Mouse (Mus musculus) lung, embryonic 16.5 days (tissue): ENCODE results near the gene Irf7. TPM values are rescaled to one million over a fixed set of nuclear protein-coding genes. Genes with fewer than 3 reads are reported as not detected.

Experiments used
- ATAC-seq: fragments of 200-750 bp; cut with Nextera tagmentation; 2 replicates; pipeline ENCODE4 v1.8.0; 2017; ENCODE audit warnings: low read depth, mild to moderate bottlenecking, moderate library complexity
- H3K27ac ChIP-seq: fragments of 300-500 bp; sonication (generic); 2 replicates; pipeline ENCODE4 v1.5.1; 2014; ENCODE audit warnings: mild to moderate bottlenecking, control low read depth, low read length
- H3K27me3 ChIP-seq: fragments of 300-500 bp; sonication (generic); 2 replicates; pipeline ENCODE4 v1.6.1; 2014; ENCODE audit warnings: low read depth, low read length, mixed read lengths; ENCODE audit not compliant: control insufficient read depth, insufficient read depth
- H3K36me3 ChIP-seq: fragments of 300-500 bp; sonication (generic); 2 replicates; pipeline ENCODE4 v1.6.1; 2014; ENCODE audit warnings: low read length; ENCODE audit not compliant: control insufficient read depth, insufficient read depth
- H3K4me1 ChIP-seq: fragments of 300-500 bp; sonication (generic); replicated peaks from 2 replicates; pipeline ENCODE4 v1.6.1; 2014; ENCODE audit warnings: low read length, mixed read lengths; ENCODE audit not compliant: control insufficient read depth, insufficient read depth
- H3K4me2 ChIP-seq: fragments of 300-500 bp; sonication (generic); 2 replicates; pipeline ENCODE4 v1.6.1; 2014; ENCODE audit warnings: low read depth, low read length, control low read depth
- H3K4me3 ChIP-seq: fragments of 300-500 bp; sonication (generic); 2 replicates; pipeline ENCODE4 v1.5.1; 2014; ENCODE audit warnings: mild to moderate bottlenecking, low read length, control low read depth
- H3K9ac ChIP-seq: fragments of 300-500 bp; sonication (generic); 2 replicates; pipeline ENCODE4 v1.6.1; 2014; ENCODE audit warnings: low read length, control low read depth
- H3K9me3 ChIP-seq: fragments of 300-500 bp; sonication (generic); 2 replicates; pipeline ENCODE4 v1.6.1; 2016; ENCODE audit warnings: low read length; ENCODE audit not compliant: control insufficient read depth
- WGBS: fragments of 180-500 bp; shearing (Covaris S2); extraction: QIAGEN DNeasy Blood & Tissue Kit; methylation state at CpG from one replicate; pipeline ENCODE4 v1.1.7; 2014; 5-methylcytosine and 5-hydroxymethylcytosine counted together
- polyA plus RNA-seq: library from polyadenylated mRNA; unstranded; fragments of >200 nt; fragmentation: Nextera tagmentation; extraction: Ambion mirVana; gene quantifications from 2 replicates; pipeline ENCODE4 v1.2.1, GENCODE M21; 2015

Irf7 gene
- polyA plus RNA-seq, 1 experiment from 2014 or later, result 3.4 TPM

GRCm38 (mm10) chr7:141294479-141294878 lies 28.2 kb upstream of the Irf7 start:
- peak overlapping the region; percentile 43 for H3K4me3 ChIP-seq
- 2% methylated on average over 19 of the region's 22 CpGs for WGBS
- H3K27me3 ChIP-seq, result peaks cover 39% of the 10 kb centered on the region
- H3K9ac ChIP-seq, result no peak overlapping the region; the same call in 1 of the 2 replicates
- H3K27ac ChIP-seq, result no peak overlapping the region
- peak overlapping the region; percentile 76 for H3K4me2 ChIP-seq
- 0 out of 2 replicates have a peak, but pooled peaks have one; percentile 6 for ATAC-seq
- peaks cover 11% of the 10 kb centered on the region for H3K4me1 ChIP-seq
- H3K9me3 ChIP-seq, result no peaks in the 10 kb centered on the region
- H3K36me3 ChIP-seq, result 0 out of 2 replicates have a peak, but pooled peaks cover 10% of the 10 kb centered on the region

- H3K9me3 ChIP-seq, result no peaks in the 10 kb centered on the region
- H3K4me1 ChIP-seq, result peaks cover 11% of the 10 kb centered on the region
- H3K27ac ChIP-seq, result no peak overlapping the region
- peak overlapping the region; percentile 62 for H3K9ac ChIP-seq
- WGBS, result 1% methylated on average over 50 of the region's 53 CpGs
- H3K4me3 ChIP-seq, result peak overlapping the region; percentile 43
- peak overlapping the region; percentile 76 for H3K4me2 ChIP-seq
- ATAC-seq, result peak; percentile 46; the same call in 1 of the 2 replicates
- peaks cover 39% of the 10 kb centered on the region for H3K27me3 ChIP-seq
- 0 out of 2 replicates have a peak, but pooled peaks cover 5% of the 10 kb centered on the region for H3K36me3 ChIP-seq
Measured at GRCm38 (mm10) chr7:141293852-141294471, 27.7 kb upstream of the Irf7 start.

GRCm38 (mm10) chr7:141292583-141293388 lies 26.5 kb upstream of the Irf7 start:
- Histone ChIP-seq H3K4me1 (peaks cover 11% of the 10 kb centered on the region), H3K27me3 (peaks cover 39% of the 10 kb centered on the region), H3K4me2 (no peak overlapping the region), H3K9me3 (no peaks in the 10 kb centered on the region), H3K27ac (no peak overlapping the region), H3K9ac (no peak overlapping the region), H3K36me3 (0 out of 2 replicates have a peak, but pooled peaks cover 5% of the 10 kb centered on the region), H3K4me3 (no peak overlapping the region)
- WGBS, result 43% methylated on average over 15 of the region's 15 CpGs
- no peak for ATAC-seq

- peak within 1 kb of the TSS; percentile 82 for H3K4me2 ChIP-seq
- H3K9me3 ChIP-seq, result no peaks in the 10 kb centered on the region
- no peak within 1 kb of the TSS for H3K27ac ChIP-seq
- H3K4me1 ChIP-seq, result peaks cover 11% of the 10 kb centered on the region
- 0 out of 2 replicates have a peak, but pooled peaks cover 2% of the 10 kb centered on the region for H3K36me3 ChIP-seq
- peak; percentile 82 for ATAC-seq
- 3% methylated on average over 41 of the region's 46 CpGs for WGBS
- peak within 1 kb of the TSS; percentile 66 for H3K9ac ChIP-seq
- peaks cover 39% of the 10 kb centered on the region for H3K27me3 ChIP-seq
- H3K4me3 ChIP-seq, result peak within 1 kb of the TSS; percentile 52
Measured at GRCm38 (mm10) chr7:141291921-141292582, 25.8 kb upstream of the Irf7 start, which contains the start of gene Drd4. Drd4 (plus strand) TSS chr7:141292006.

GRCm38 (mm10) chr7:141288042-141288441 lies 21.8 kb upstream of the Irf7 start:
- ATAC-seq, result no peak
- 74% methylated on average over 3 of the region's 3 CpGs for WGBS
- H3K9ac ChIP-seq, result no peak overlapping the region

GRCm38 (mm10) chr7:141282756-141283155 lies 16.5 kb upstream of the Irf7 start:
- H3K9me3 ChIP-seq, result no peaks in the 10 kb centered on the region
- ATAC-seq, result no peak
- H3K4me2 ChIP-seq, result no peak overlapping the region
- peaks cover 12% of the 10 kb centered on the region; the same call in 1 of the 2 replicates for H3K4me1 ChIP-seq
- H3K9ac ChIP-seq, result no peak overlapping the region
- H3K36me3 ChIP-seq, result no peaks in the 10 kb centered on the region
- no peak overlapping the region for H3K4me3 ChIP-seq
- H3K27me3 ChIP-seq, result peaks cover 2% of the 10 kb centered on the region; the same call in 1 of the 2 replicates
- H3K27ac ChIP-seq, result no peak overlapping the region
- 85% methylated on average over 4 of the region's 4 CpGs for WGBS

More at GRCm38 (mm10) chr7:141288042-141288441, 21.8 kb upstream of the Irf7 start:
- peaks cover 23% of the 10 kb centered on the region for H3K27me3 ChIP-seq
- H3K9me3 ChIP-seq, result no peaks in the 10 kb centered on the region
- H3K27ac ChIP-seq, result no peak overlapping the region
- no peaks in the 10 kb centered on the region for H3K36me3 ChIP-seq
- no peak overlapping the region for H3K4me2 ChIP-seq
- H3K4me3 ChIP-seq, result no peak overlapping the region
- no peaks in the 10 kb centered on the region; the same call in 1 of the 2 replicates for H3K4me1 ChIP-seq

GRCm38 (mm10) chr7:141281442-141281841 lies 15.2 kb upstream of the Irf7 start:
- Histone ChIP-seq H3K36me3 (no peaks in the 10 kb centered on the region), H3K27me3 (peaks cover 2% of the 10 kb centered on the region; the same call in 1 of the 2 replicates), H3K9me3 (no peaks in the 10 kb centered on the region), H3K4me1 (peaks cover 12% of the 10 kb centered on the region; the same call in 1 of the 2 replicates), H3K4me3 (no peak overlapping the region), H3K9ac (no peak overlapping the region), H3K27ac (no peak overlapping the region), H3K4me2 (no peak overlapping the region)
- WGBS, result 65% methylated on average over 6 of the region's 6 CpGs
- no peak for ATAC-seq

- peak within 1 kb of the TSS; percentile 96 for H3K4me2 ChIP-seq
- 3% methylated on average over 46 of the region's 46 CpGs for WGBS
- H3K36me3 ChIP-seq, result no peaks in the 10 kb centered on the region
- peak within 1 kb of the TSS; percentile 55 for H3K4me3 ChIP-seq
- peak within 1 kb of the TSS; percentile 69 for H3K9ac ChIP-seq
- H3K4me1 ChIP-seq, result peaks cover 12% of the 10 kb centered on the region; the same call in 1 of the 2 replicates
- no peaks in the 10 kb centered on the region for H3K9me3 ChIP-seq
- peaks cover 2% of the 10 kb centered on the region; the same call in 1 of the 2 replicates for H3K27me3 ChIP-seq
- H3K27ac ChIP-seq, result no peak within 1 kb of the TSS
- ATAC-seq, result peak; percentile 75
Measured at GRCm38 (mm10) chr7:141278766-141279590, 12.7 kb upstream of the Irf7 start, which contains the start of gene Sct. Sct (minus strand) TSS chr7:141279133.
